Mouse (Mus musculus): Measurements from ENCODE around the gene March6. TPM values are rescaled to one million over a fixed set of nuclear protein-coding genes. Genes with fewer than 3 reads are reported as not detected.

March6 gene
- polyA plus RNA-seq (2012; rRNA removed; ENCODE audit: low replicate concordance): 8.3 and 10.2 TPM in 2 replicates

DNA sequence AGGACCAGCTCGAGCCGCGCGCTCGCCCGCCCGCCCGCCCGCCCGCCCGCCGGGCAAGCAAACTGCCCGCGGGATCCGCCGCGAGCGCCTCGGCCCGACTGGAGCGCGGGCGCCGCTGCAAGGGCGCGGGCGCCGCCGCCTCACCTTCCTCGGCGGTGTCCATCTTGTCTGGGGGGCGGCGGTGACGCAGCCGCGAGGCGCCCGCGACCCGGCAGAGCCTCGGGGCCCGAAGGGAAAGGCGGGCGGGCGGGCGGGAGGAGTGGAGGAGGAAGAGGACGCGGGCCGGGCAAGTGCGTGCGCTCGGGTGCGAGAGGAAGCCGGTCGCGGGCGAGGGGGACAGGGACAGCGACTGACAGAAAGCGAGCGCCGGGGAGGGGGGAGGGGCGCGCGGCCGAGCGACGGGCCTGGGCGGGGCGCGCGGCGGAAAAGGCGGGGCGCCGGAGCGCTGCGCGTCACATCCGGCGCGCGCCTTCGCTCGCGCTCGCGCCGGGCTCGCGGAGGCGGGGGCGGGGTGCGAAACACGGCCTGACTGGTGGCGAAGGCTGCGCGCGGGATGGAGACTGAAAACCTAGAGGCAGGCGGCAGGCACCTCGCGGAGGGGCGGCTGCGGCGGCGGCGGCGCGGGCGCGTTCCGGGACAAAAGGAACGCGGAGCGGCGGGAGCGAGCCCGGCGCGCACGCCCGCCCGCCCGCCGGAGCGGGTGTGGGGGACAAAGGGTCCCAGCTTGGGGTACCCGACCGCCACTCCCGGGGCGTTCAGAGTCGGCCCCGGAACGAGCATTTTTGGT is at the start of gene March6:
Gene March6 (minus strand): TSS at position 395 of the 787 bp plus-strand sequence.

DNA sequence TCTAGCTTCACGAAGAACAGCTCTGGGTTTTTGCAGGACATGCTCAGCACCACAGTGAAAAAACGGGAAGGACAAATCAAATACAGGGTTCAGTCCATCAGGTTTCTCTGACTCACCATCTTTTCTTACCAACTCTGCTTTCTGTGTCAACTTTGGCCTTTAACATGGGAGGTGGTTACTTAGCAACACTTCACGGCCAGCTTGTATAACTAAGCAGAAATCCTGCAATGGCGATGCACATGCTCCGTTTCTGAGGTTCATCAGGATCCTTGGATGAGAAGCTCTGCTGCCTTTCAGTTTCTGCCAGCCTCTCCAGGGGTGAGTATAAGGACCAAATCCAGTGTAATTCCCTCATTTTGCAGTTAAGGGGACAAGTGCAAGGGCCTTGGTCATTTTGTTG is 34.3 kb upstream of the March6 start, which contains the start of gene Cmbl:
Gene Cmbl (plus strand): TSS at position 206 of the 400 bp plus-strand sequence.

DNA sequence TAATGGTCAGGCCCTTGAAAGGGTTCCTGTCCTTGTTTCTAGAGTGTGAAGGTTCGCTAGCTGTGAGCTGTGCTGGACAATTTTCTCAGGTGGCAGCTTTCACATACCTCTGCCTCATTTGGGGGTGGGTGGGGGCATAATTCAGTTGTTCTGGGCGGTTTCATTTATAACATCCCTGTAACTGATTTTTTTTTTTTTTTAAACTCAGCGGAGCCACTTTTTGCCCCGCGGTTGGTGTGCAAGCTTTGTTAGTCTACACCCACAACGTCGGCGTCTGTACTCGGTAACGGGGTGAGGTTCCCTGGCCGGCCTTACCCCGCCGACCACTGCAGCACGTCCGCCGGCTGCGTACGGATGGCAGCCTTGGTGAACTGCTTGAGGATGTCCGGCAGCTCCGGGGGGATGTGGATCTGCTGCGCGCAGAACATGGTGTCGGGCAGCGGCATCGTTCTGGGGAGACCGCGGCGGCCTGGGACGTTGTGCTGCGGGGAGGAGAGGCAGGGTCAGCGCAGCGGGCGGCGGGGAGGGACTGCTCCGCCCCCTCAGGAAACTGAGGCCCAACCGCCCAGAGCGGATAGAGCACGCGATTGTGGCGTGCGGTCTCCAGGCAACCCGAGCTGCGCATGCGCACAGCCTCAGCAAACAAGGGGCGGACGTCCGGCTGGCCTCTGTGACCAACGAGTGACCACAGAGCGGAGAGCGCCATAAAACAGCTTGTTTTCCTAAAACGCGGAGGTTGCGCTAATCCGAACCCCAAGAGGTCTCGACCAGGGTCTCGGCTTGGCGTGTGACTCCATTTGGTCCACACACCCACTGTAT is 77.5 kb downstream of the March6 start, which contains the start of gene Ropn1l:
Gene Ropn1l (minus strand): TSS at position 640 of the 819 bp plus-strand sequence.

Other genes starting within 250 kb of the March6 start
- 0.22 and 0.27 TPM in 2 replicates for gene Ankrd33b, start 163.3 kb downstream of the March6 start, polyA plus RNA-seq (2012; rRNA removed; ENCODE audit: low replicate concordance)
- gene Ropn1l, start 77.3 kb downstream of the March6 start, polyA plus RNA-seq (2012; rRNA removed; ENCODE audit: low replicate concordance): 0.27 and 0.87 TPM in 2 replicates
- gene Cmbl, start 34.3 kb upstream of the March6 start, polyA plus RNA-seq (2012; rRNA removed; ENCODE audit: low replicate concordance): 140 and 161 TPM in 2 replicates
- 21.3 and 22.6 TPM in 2 replicates for gene Cct5, start 70.8 kb upstream of the March6 start, polyA plus RNA-seq (2012; rRNA removed; ENCODE audit: low replicate concordance)
- gene Fam173b, start 70.8 kb upstream of the March6 start, polyA plus RNA-seq (2012; rRNA removed; ENCODE audit: low replicate concordance): 2.3 and 2.4 TPM in 2 replicates

Measured in duodenum, adult 2 months (tissue).